Mouse (Mus musculus): ENCODE measurements around the gene Pnpla1.

- TF ChIP-seq CTCF (IDR thresholded peaks at IDR 0.05; ENCODE audit: borderline replicate concordance, insufficient read depth, low read length): no peak
- no peak for TF ChIP-seq POLR2A (IDR thresholded peaks at IDR 0.05; ENCODE audit: low read depth, low read length)
These were observed 78.6 kb downstream of the Pnpla1 start for GRCm38 (mm10) chr17:28936622-28937345.

Measured in embryonic fibroblast, embryonic 13.5 days (primary cell).